Mouse (Mus musculus) midbrain, embryonic 10.5 days (tissue): ENCODE results near the gene Spaca4. TPM values are rescaled to one million over a fixed set of nuclear protein-coding genes. Genes with fewer than 3 reads are reported as not detected.

Source experiments
- DNase-seq: peaks from one replicate; pipeline ENCODE4 v3.0.0-alpha.2; 2017; ENCODE audit warnings: low spot score
- H3K27ac ChIP-seq: fragments of 300-500 bp; sonication (generic); replicated peaks from 2 replicates; pipeline ENCODE4 v1.5.1; 2016; ENCODE audit warnings: mild to moderate bottlenecking
- H3K27me3 ChIP-seq: fragments of 300-500 bp; sonication (generic); 2 replicates; pipeline ENCODE4 v1.6.1; 2016; ENCODE audit warnings: low read depth, mild to moderate bottlenecking; ENCODE audit not compliant: poor library complexity, severe bottlenecking
- H3K36me3 ChIP-seq: fragments of 300-500 bp; sonication (generic); 2 replicates; pipeline ENCODE4 v1.6.1; 2016; ENCODE audit warnings: mild to moderate bottlenecking, moderate library complexity
- H3K4me1 ChIP-seq: fragments of 300-500 bp; sonication (generic); 2 replicates; pipeline ENCODE4 v1.6.1; 2016
- H3K4me3 ChIP-seq: fragments of 300-500 bp; sonication (generic); 2 replicates; pipeline ENCODE4 v1.5.1; 2016; ENCODE audit warnings: mild to moderate bottlenecking, moderate library complexity
- H3K9me3 ChIP-seq: fragments of 300-500 bp; sonication (generic); replicated peaks from 2 replicates; pipeline ENCODE4 v1.6.1; 2016; ENCODE audit warnings: mild to moderate bottlenecking
- WGBS: fragments of 180-500 bp; shearing (Covaris S2); methylation state at CpG from one replicate; pipeline ENCODE4 v1.1.7; 2016; 5-methylcytosine and 5-hydroxymethylcytosine counted together
- polyA plus RNA-seq: library from polyadenylated mRNA; unstranded; fragments of >200 nt; fragmentation: Nextera tagmentation; extraction: Ambion mirVana; gene quantifications from 2 replicates; pipeline ENCODE4 v1.2.1, GENCODE M21; 2016

The Spaca4 gene
- polyA plus RNA-seq, result not detected in 2 replicates

DNA sequence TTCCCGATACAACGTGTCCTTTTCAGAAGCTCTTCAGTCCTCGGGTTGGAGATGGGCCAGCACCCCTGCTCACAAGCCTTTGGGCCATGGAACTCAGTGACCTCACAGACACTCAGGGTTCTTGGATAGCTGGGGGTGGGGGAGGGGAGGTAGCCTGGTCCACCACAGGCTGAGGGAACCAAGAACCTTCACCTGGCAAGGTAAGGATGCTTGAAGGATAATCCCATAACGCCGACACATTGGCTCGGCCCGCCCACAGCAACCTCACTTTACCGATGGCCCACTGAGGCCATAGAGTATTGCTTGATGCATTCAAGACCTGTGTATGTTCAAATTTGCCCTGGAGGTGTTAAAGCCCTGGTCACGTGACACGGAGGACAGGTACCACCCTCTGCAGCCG, at the start of gene Spaca4:
Spaca4 (minus strand) TSS at position 101 of the 400 bp plus-strand sequence.
- Histone ChIP-seq H3K27me3 (no peaks in the 10 kb centered on the region), H3K4me3 (no peak within 1 kb of the TSS), H3K9me3 (no peaks in the 10 kb centered on the region), H3K27ac (no peak within 1 kb of the TSS), H3K4me1 (peaks cover 28% of the 10 kb centered on the region), H3K36me3 (peaks cover 97% of the 10 kb centered on the region)
- 92% methylated on average over 11 of the region's 11 CpGs for WGBS
- DNase-seq, result no peak

GRCm38 (mm10) chr7:45775237-45775636, 49.6 kb upstream of the Spaca4 start:
- 82% methylated on average over 7 of the region's 7 CpGs for WGBS
- DNase-seq, result no peak

DNA sequence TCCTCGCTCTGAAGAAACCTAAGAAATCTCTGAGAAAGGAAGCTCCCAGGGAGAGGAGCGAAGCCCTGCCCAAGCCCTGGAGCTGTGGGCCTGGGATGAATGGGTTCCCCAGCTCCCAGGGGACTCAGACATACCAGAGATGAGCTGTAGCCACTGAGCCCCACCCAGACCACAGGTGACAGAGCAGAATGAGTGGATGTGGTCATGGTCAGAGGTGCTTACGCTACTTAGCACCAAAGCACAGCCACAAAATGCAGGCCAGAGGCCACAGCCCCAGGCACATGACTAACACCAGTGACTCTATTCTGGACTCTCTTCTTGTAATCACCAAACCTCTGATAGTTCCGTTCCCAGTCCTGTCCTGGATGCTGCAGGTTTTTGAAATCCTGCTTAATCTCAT, 45.5 kb upstream of the Spaca4 start:
- no peaks in the 10 kb centered on the region for H3K4me1 ChIP-seq
- no peaks in the 10 kb centered on the region for H3K36me3 ChIP-seq
- H3K9me3 ChIP-seq, result no peaks in the 10 kb centered on the region
- WGBS, result 63% methylated on average over 4 of the region's 4 CpGs
- no peaks in the 10 kb centered on the region for H3K27me3 ChIP-seq
- H3K4me3 ChIP-seq, result no peak overlapping the region
- H3K27ac ChIP-seq, result no peak overlapping the region
- no peak for DNase-seq

More at GRCm38 (mm10) chr7:45775237-45775636, 49.6 kb upstream of the Spaca4 start:
- H3K27ac ChIP-seq, result no peak overlapping the region
- H3K36me3 ChIP-seq, result no peaks in the 10 kb centered on the region
- no peak overlapping the region for H3K4me3 ChIP-seq
- peaks cover 11% of the 10 kb centered on the region for H3K4me1 ChIP-seq
- H3K9me3 ChIP-seq, result no peaks in the 10 kb centered on the region
- peaks cover 8% of the 10 kb centered on the region; the same call in 1 of the 2 replicates for H3K27me3 ChIP-seq

DNA sequence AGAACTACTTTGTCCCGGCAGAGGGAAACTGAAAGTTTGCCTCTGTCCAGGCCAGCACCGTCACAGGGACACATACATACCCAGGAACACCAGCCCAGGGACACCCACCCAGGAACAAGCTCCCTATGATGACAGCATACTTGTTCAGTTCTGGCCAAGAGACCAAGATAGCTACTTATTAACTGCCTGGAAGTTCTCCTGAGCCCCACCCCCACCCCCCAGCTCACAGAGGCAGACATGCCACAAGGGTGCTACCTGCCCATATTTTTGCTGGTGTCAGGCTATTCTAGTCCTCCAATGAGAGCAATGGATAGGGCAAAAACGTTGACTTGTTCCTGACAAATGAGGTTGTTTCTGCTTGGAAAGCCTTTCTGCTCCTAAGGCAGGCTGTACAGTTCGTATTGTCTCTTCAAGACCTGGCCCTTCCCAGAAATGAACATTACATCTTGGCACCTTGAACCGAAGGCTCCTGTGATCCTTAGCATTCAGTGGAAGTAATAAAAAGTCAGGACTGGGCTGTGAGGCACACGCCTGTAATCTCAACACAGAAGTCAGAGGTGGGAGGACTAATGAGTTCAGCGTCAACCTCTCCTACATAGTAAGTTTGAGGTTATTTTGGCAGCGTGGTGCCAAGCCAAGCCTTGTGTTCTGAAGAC, 44.9 kb upstream of the Spaca4 start:
- no peak overlapping the region for H3K4me3 ChIP-seq
- no peak for DNase-seq
- no peaks in the 10 kb centered on the region for H3K9me3 ChIP-seq
- H3K27me3 ChIP-seq, result no peaks in the 10 kb centered on the region
- WGBS, result 82% methylated on average over 8 of the region's 8 CpGs
- H3K36me3 ChIP-seq, result no peaks in the 10 kb centered on the region
- no peaks in the 10 kb centered on the region for H3K4me1 ChIP-seq
- no peak overlapping the region for H3K27ac ChIP-seq

DNA sequence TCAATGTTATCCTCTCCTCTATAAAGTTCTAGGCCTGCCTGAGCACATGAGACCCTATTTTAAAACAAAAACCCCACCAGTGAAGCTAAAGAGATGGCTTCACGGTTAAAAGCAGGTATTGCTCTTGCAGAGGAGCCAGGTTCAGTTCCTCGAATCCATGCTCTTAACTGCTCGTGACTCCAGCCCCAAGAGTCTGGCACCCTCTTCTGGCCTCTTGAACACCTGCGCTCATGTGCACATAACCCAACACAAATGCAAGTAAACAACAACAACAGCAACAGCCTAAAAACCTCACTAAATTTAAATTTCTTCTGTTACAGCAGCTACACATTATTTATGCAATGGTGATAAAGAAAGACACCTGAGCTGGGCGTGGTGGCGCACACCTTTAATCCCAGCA, 41.9 kb upstream of the Spaca4 start:
- H3K27ac ChIP-seq, result no peak overlapping the region
- no peak for DNase-seq
- WGBS, result 92% methylated on average over 6 of the region's 6 CpGs
- no peaks in the 10 kb centered on the region for H3K36me3 ChIP-seq
- H3K9me3 ChIP-seq, result no peaks in the 10 kb centered on the region
- H3K27me3 ChIP-seq, result no peaks in the 10 kb centered on the region
- H3K4me3 ChIP-seq, result no peak overlapping the region
- no peaks in the 10 kb centered on the region for H3K4me1 ChIP-seq

DNA sequence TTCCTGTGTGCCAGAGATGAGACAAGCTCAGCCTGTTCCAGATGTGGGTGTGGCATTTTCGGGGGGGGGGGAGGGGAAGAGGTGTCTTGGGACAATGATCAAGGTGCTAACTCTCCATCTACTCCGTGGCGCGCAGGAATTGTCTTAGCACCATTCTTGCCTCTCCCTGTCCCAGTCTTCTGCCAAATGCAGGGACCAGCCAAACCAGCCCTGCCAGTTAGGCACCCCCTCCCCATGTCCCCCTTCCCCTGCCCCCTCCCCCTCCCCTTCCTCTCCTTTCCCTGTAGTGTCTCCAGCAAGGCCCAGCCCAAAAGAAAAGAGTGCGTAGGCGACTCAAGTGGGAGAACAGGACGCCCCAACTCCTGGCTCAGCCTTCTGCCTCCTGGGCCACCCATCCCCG, 41.2 kb upstream of the Spaca4 start:
- WGBS, result 51% methylated on average over 7 of the region's 8 CpGs
- Histone ChIP-seq H3K4me3 (no peak overlapping the region), H3K4me1 (no peaks in the 10 kb centered on the region), H3K36me3 (no peaks in the 10 kb centered on the region), H3K27me3 (no peaks in the 10 kb centered on the region), H3K27ac (no peak overlapping the region), H3K9me3 (no peaks in the 10 kb centered on the region)
- DNase-seq, result no peak

DNA sequence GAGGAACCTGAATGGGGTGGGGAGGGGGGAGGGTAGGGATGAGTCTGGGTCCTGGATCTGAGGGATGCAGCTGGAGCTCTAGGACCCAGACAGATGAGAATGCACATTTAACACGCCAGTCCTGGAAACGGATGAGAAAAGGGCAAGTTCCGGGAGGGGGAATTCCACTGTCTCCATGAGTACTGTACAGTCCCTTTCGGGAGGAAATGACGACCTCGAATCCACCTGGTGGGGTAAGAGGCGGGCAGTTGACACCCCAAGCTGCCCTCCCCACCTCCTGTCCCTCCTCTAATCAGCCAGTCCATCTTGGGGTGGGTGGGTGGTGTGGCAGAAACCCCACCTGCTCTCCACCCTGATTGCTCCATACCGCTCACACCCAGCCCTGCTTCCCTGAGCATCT, 40.4 kb upstream of the Spaca4 start:
- no peaks in the 10 kb centered on the region for H3K36me3 ChIP-seq
- H3K4me1 ChIP-seq, result no peaks in the 10 kb centered on the region
- peaks cover under 1% of the 10 kb centered on the region; the same call in 1 of the 2 replicates for H3K27me3 ChIP-seq
- no peak overlapping the region for H3K4me3 ChIP-seq
- H3K27ac ChIP-seq, result no peak overlapping the region; the same call in 1 of the 2 replicates
- H3K9me3 ChIP-seq, result no peaks in the 10 kb centered on the region
- DNase-seq, result no peak
- WGBS, result 69% methylated on average over 8 of the region's 8 CpGs

- Histone ChIP-seq H3K27me3 (peaks cover 36% of the 10 kb centered on the region), H3K36me3 (no peaks in the 10 kb centered on the region), H3K27ac (no peak overlapping the region), H3K4me1 (peaks cover 7% of the 10 kb centered on the region), H3K4me3 (no peak overlapping the region), H3K9me3 (no peaks in the 10 kb centered on the region)
- no peak for DNase-seq
- 68% methylated on average over 5 of the region's 5 CpGs for WGBS
Measured at GRCm38 (mm10) chr7:45760151-45760550, 34.5 kb upstream of the Spaca4 start.

DNA sequence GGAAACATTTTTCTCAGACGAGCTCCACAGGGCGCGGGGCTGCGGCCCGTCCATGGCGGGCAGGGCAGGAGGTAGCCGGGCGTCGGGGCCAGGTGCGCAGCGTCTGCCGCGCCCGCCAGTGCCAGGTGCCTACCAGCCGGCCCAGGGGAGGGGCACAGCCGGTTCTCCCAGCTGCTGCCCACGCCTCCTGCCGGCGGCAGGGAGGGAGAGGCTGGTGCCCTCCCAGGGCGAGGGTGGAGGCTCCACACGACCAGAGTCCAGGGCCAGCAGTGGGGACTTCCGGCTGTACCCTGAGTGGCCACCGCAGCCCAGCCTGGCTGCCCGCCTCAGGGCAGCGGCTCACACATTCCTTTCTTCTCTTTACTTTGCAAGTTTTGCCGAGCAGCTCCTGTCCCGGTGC, 33.8 kb upstream of the Spaca4 start:
- Histone ChIP-seq H3K27ac (peak overlapping the region; percentile 69), H3K27me3 (peaks cover 36% of the 10 kb centered on the region), H3K4me1 (peaks cover 7% of the 10 kb centered on the region), H3K4me3 (peak overlapping the region; percentile 46), H3K9me3 (no peaks in the 10 kb centered on the region), H3K36me3 (no peaks in the 10 kb centered on the region)
- 10% methylated on average over 27 of the region's 27 CpGs for WGBS
- DNase-seq, result no peak

DNA sequence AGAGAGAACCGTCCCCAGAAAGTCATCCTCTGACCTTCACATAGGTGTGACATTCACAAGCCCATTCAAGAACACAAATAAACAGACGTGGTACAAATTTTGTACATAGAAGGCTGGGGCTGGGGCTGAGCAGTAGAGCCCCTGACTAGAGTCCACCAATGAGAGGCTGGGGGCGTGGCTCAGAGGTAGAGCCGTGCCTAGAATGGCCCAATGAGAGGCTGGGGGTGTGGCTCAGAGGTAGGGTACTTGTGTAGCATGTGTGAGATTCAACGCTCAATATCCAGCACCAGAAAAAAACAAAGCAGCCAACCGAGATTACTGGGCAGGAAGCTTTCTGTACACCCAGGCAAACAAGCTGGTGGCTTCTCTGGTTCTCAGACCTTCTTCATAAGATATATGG, 30.1 kb upstream of the Spaca4 start:
- WGBS, result 59% methylated on average over 6 of the region's 6 CpGs
- Histone ChIP-seq H3K4me1 (peaks cover 7% of the 10 kb centered on the region), H3K36me3 (no peaks in the 10 kb centered on the region), H3K27ac (no peak overlapping the region), H3K4me3 (no peak overlapping the region), H3K9me3 (no peaks in the 10 kb centered on the region), H3K27me3 (peaks cover 33% of the 10 kb centered on the region)
- no peak for DNase-seq

GRCm38 (mm10) chr7:45750162-45750561, 24.5 kb upstream of the Spaca4 start:
- Histone ChIP-seq H3K4me1 (peaks cover 7% of the 10 kb centered on the region; the same call in 1 of the 2 replicates), H3K27ac (no peak overlapping the region), H3K36me3 (no peaks in the 10 kb centered on the region), H3K4me3 (no peak overlapping the region), H3K9me3 (peaks cover 8% of the 10 kb centered on the region; the same call in 1 of the 2 replicates), H3K27me3 (no peaks in the 10 kb centered on the region)
- 82% methylated on average over 9 of the region's 9 CpGs for WGBS
- no peak for DNase-seq

DNA sequence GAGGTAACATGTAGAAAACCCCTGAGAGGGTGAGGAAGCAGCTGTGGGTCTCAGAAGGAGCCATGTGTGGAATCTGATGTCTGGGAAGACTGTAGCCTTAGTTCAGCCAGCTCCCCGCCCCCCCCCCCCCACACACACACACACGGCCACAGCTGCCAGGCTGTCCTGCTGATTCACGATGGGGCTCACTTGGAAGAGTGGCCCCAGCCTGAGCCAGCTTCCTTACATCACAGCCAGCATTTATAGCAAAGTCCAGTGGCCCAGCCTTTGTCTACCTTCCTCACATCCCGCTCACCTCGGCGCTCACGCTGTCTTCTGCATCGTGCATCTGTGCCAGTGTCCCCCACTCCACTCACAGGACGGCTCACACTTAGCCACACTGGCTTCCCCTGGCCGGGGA, 23.8 kb upstream of the Spaca4 start:
- Histone ChIP-seq H3K27ac (0 out of 2 replicates have a peak overlapping the region, but pooled peaks have one; percentile 49), H3K27me3 (no peaks in the 10 kb centered on the region)
- 56% methylated on average over 10 of the region's 10 CpGs for WGBS

GRCm38 (mm10) chr7:45748110-45748509, 22.5 kb upstream of the Spaca4 start:
- no peak for DNase-seq
- H3K4me3 ChIP-seq, result no peak overlapping the region
- WGBS, result 87% methylated on average over 7 of the region's 7 CpGs
- H3K27me3 ChIP-seq, result no peaks in the 10 kb centered on the region
- no peak overlapping the region for H3K27ac ChIP-seq
- H3K4me1 ChIP-seq, result peaks cover 7% of the 10 kb centered on the region; the same call in 1 of the 2 replicates
- H3K9me3 ChIP-seq, result peaks cover 8% of the 10 kb centered on the region; the same call in 1 of the 2 replicates
- no peaks in the 10 kb centered on the region for H3K36me3 ChIP-seq

More for the DNA sequence above, 23.8 kb upstream of the Spaca4 start:
- Histone ChIP-seq H3K9me3 (peaks cover 8% of the 10 kb centered on the region; the same call in 1 of the 2 replicates), H3K4me1 (peaks cover 7% of the 10 kb centered on the region; the same call in 1 of the 2 replicates), H3K4me3 (no peak overlapping the region), H3K36me3 (no peaks in the 10 kb centered on the region)
- no peak for DNase-seq
